Mouse (Mus musculus) cerebellum, adult 2 months (tissue): ENCODE results near the gene Ehbp1l1.

ENCODE experiments used
- CTCF ChIP-seq: fragments of 200-500 bp; IDR thresholded peaks from 2 replicates; pipeline ENCODE4 v1.5.1; 2011; ENCODE audit warnings: low read depth, mild to moderate bottlenecking, control low read depth, low read length, moderate library complexity, borderline replicate concordance; ENCODE audit not compliant: insufficient read depth
- POLR2A ChIP-seq: fragments of 200-500 bp; IDR thresholded peaks from 2 replicates; pipeline ENCODE4 v1.6.1; 2011; ENCODE audit warnings: low read length, control low read depth, borderline replicate concordance; ENCODE audit not compliant: insufficient read depth

GRCm38 (mm10) chr19:5690343-5690735, 35.8 kb downstream of the Ehbp1l1 start:
- TF ChIP-seq CTCF: no peak
- TF ChIP-seq POLR2A: no peak
